Mouse (Mus musculus): ENCODE data around the gene Sdk2.

Gene Sdk2

DNA sequence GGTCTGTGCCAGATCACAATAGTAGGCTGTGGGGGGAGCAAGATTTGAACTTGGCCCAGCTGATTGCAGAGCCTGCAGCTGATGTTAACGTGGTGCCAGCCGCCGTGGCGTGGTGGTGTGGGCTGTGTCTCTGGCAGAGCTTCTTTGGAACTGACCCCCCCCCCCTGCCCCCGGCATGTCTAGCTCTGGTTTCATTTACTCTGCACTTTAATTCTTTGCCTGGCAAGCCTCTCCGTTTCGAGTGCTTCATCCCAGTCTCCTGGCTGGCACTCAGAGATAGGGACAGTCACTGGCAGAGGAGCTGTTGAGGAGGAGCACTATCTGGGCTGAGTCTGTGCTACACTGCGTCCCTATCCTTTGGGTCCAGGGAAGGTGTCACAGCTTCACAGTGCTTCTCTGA is 75.0 kb downstream of the Sdk2 start:
- DNase-seq (ENCODE audit: low read depth), result no peak

- DNase-seq (ENCODE audit: low read depth), result peak; percentile 15
Measured at GRCm38 (mm10) chr11:113990466-113990865, 76.4 kb downstream of the Sdk2 start.

DNA sequence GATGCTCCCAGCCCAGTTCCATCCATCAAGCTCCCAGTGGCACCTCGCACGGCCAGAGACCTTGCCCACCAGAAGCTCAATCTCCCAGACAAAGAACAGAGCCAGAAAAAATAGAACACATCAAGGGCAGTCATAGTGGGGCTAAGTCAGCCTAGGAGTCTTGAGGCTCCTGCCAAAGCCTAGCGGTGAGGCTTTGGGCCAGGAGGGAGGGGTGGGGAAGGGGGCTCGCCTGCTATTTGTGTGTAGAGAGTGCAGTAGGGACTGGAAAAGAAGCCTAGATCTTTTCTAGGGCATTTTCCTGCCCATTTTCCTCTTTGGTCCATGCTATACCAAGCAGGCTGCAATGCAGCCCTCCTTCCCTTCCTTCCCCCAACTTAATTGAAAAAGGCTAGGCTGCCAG is 76.8 kb downstream of the Sdk2 start:
- peak; percentile 9 for DNase-seq (ENCODE audit: low read depth)

DNA sequence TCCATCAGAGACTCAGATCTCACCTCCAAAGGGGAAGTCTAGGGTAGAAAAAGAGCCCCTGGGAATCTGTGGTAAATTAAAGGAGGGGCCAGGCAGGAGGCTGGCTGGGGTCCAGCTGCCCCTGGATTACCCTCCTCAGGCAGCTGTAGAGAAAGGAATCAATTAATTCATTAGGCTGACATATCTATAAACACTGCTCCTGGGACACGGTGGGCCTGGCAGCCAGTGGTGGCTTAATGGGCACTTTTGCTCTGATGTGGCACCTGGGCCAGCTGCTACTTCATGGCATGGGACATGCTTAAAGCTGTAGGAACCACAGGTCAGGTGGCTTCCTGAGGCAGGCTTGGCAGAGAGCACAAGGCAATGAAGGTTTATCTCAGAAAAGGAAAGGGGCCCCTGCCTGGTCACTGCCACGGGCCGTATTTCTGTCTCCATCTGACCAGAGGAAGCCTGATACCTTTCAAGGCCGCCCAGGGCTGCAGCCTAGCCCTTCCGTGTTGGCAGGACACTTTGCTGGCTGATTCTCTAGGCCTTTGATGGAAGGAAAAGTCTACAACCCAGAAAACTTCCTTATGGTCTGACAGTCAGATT is 80.9 kb downstream of the Sdk2 start:
- no peak for DNase-seq (ENCODE audit: low read depth)

DNA sequence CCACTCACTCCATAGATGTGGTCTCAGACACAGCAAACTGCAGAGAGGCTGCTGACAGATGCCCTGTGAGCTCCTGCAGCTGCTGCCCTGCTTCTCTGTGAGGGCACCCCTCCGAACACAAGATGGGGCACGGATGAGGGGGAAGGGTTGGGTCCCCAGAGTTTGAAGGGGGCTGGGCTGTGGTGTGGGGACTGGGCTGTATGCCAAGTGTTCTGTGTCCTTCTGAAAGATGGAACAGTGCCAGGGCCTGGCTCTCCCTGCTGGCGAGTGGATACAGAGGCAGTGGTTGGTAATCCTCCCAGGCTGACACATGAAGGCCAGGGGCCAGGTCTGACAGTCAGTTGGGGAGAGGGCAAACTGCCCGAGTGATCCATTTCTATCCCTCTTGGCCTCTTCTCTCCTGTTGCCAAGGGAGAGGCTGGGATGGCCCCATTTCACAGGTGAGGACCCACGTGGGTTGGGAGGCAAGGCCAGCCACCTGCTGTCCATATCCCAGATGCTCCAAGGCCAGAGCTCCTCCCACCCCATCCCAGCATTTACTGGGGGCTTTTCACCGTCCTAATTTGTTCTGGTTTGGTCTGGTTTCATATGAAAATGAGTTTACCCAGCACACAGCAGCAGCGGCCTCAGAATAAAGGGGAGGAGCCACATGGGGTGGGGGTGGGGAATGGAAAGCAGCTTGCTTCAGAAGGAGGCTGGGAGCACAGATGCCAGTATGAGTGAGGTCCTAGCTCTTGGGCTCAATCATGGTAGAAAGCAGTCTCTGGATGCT is 84.9 kb downstream of the Sdk2 start:
- DNase-seq (ENCODE audit: low read depth), result no peak

DNA sequence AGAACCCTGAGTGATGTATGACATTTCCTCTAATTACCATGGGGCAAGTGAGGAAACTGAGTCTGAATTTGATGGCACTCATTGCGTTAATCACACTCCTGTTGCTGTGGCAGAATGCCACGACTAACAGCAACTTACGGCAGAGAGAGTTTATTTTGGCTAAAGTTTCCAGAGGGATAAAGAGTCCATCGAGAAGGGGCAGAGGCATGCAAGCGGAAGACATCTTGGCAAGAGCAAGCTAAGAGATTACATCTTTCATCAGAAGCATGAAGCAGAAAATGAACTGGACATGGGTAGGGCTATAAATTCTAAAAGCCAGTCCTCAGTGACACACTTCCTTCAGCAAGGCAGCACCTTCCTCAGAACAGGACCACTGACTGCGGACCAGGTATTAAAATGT is 85.8 kb downstream of the Sdk2 start:
- no peak for DNase-seq (ENCODE audit: low read depth)

GRCm38 (mm10) chr11:113978318-113978717 is 88.5 kb downstream of the Sdk2 start:
- no peak for DNase-seq (ENCODE audit: low read depth)

- DNase-seq (ENCODE audit: low read depth), result no peak
Measured at GRCm38 (mm10) chr11:113975667-113975970, 91.2 kb downstream of the Sdk2 start.

DNA sequence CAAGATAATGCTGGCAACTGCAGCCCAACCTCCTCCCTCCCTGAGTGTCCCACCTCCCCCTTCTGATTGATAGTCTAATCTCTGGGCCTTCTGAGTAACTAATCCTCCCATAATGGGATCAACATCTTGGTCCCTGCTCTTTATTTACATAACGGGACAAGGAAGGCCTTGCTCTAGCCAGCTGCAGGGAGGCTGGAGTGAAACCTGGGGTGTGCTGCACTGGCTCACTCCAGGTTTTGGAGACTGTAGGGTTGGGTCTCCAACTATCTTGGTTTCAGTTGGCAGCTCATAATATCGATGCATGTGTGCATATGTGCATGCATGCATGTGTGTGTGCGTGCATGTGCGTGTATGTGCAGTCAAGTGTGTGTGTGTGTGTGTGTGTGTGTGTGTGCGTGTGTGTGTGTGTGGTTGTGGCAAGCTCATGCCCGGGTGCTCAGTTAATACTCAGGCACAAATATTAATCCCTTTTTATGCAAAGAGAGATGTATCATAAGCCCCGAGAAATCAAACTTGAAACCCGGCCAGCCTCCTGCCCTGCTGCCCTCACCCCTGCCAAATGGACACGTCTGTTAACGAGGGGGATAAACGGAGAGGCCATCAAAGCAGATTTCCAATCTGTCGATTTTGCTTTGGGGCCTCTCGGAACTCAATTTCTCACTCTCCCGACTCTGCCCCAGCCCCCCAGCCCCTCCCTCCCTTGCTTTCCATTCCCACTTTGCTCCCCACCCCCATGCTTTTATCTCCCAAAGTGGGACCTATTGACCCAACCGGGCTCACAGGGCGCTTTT is 91.8 kb downstream of the Sdk2 start:
- DNase-seq (ENCODE audit: low read depth), result no peak

DNA sequence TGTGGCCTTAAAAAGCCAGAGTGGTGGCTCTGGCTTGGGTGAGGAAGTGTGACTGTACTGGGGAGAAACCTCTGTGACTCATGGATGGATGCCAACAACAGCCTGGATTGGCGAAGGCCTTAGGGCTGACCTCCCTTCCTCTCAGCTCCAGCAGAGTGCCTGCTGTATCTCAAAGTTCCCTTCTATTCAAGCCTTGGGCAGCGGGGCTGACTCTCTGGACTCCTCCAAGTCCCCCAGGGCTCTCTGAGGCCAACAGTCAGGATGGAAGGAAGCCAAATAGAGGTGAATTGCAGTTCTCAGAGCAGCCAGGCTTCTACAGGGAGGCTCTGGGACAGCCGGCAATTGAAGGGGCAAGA is 94.4 kb downstream of the Sdk2 start:
- no peak for DNase-seq (ENCODE audit: low read depth)

DNA sequence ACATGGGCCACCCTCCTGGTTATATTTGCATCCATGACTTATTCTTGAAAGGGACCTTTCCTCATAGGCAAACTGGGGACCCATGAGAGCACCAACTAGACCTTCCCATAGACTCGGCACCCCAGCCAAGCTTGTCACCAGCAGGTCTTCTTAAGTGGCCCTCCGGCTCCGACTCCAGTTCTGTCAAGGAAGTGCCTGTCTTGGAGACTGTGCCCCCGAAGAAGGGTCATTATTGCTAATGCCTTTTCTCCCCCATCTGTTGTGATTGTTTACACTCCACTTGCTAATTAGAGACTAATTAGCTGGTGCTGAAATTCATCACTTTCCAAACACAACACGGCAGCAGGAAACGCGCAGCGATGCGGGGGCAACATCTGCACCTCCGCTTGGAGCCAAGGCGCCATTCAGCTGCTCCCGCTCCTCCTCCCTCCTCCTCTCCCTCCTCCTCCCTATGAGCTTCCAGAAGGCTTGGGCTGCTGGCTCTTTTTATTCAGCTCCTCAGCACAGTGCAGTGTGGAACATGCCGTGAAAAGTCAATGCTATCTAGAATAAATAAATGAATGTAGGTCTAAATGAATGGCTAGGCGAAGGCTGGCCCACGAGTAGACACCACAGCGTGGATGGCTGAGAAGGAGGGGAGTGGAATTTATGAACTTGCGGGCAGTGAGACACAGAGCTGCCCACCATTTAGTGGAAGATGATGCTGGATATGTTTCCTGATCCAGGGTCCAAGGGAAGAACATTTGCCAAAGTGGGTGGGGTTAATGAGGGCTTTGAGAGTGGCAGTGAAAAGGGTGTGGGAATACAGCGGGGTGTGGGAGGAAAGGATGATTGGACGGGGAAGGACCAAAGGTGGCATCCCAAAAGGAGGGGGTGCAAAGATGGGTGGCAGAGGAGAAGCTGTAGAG is 95.0 kb downstream of the Sdk2 start:
- DNase-seq (ENCODE audit: low read depth), result no peak

DNA sequence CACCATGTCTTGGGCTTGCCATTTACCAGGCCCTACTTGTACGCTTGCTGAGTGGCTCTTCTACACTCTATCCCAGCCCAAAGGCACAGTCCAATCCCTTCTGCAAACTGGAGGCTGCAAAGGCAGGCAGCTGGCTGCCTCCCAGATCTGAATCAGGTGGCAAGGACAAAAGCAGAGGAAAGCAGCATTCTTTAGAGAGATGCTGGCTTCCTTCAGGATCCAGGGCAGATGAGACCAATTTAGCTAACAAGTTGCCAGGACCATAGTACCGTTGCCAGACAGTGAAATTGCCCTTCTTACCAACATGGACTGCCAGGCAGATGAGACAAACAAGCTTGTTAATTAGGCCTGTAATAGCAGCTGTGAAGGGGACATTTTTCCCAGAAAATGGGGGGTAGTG is 96.8 kb downstream of the Sdk2 start:
- DNase-seq (ENCODE audit: low read depth), result no peak

DNA sequence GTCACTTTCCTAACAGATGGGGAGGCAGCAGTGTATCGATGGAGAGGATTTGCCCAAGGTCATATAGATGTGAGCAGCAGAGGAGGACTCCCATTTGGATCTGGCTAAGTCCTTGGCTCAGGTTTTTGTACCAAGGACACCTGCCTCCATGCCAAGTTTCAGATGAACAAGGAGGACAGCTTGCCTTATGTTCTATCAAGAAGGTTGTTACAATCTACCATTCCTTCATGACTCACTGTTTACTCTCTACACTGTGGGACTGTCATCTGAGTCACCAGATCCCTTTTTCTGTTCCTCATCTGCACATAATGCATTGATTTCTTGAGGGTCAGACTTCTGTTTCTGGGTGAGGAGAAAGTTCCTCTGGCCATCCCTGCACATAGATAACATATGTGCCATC is 101.6 kb downstream of the Sdk2 start:
- no peak for DNase-seq (ENCODE audit: low read depth)

GRCm38 (mm10) chr11:113962751-113963150 is 104.1 kb downstream of the Sdk2 start:
- no peak for DNase-seq (ENCODE audit: low read depth)

DNA sequence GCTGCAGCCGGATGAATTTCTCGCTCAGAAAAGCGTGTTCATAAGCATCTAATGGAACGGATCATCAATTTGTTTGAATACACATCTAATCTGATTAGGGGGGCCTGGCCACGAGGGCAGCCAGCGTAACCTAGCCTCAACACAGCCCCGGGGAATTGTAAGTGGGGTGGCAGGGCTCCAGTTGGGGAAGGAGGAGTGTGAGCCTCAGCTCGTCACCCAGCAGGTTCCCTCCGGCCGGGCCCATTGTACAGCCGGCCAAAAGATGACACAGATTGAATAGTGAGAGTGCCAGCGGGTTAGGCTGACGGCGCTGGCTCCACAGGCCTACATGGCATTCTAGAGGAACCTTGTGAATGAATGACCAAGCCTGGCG is 115.2 kb downstream of the Sdk2 start:
- no peak for DNase-seq (ENCODE audit: low read depth)

DNA sequence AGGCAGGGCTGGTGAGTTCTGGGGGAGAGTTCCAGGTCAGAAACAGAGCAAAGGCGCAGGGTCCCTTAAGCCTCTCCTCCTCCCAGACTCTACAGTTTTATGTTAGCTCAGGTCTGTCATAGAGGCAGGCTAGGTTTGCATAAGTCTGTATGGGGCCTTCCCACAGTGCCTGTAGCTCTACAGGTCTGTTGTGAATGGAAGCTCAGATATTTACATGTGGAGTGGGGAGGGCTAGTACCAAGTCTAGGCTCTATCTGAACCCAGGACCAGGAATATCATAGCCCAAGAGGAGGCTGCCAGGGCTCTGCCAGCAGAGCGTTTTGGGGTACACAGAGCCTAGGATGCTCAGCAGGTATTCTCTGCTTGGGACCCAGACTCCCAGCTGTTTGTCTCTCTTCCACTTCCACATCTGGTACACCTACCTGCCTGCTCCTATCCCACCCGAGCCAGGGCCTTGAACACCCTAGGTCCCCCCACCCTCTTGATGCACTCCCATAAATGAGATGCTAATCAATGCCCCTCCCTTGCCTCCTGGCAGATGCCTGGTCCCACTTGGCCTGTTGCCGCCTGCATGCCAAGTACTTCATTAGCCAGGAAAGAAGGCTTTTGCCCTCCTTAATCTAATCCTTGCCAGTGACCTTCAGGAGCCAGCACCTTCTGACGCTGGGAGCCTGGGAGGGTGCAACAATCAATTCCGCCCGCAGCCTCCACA is 115.8 kb downstream of the Sdk2 start:
- no peak for DNase-seq (ENCODE audit: low read depth)

GRCm38 (mm10) chr11:113948676-113949075 is 118.2 kb downstream of the Sdk2 start:
- no peak for DNase-seq (ENCODE audit: low read depth)

- no peak for DNase-seq (ENCODE audit: low read depth)
Measured at GRCm38 (mm10) chr11:113942101-113942735, 124.6 kb downstream of the Sdk2 start.

GRCm38 (mm10) chr11:113933678-113934077 is 133.2 kb downstream of the Sdk2 start:
- DNase-seq (ENCODE audit: low read depth), result no peak

DNA sequence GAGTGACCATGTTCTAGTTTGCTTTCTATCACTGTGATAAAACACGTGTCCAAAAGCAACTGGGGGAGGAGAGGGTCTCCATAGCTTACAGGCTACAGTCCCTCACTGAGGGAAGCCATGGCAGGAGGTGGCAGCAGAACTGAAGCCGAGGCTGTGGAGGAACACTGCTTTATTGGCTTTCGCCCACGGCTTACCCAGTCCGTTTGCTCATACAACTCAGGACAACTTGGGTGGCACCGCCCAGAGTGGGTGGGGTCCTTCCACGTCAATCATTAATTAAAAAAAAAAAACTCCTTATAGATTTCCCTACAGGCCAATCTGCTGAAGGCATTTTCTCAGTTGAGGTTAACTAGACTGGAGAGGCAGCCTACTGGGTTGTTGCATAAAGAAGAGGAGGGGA is 133.9 kb downstream of the Sdk2 start:
- no peak for DNase-seq (ENCODE audit: low read depth)

DNA sequence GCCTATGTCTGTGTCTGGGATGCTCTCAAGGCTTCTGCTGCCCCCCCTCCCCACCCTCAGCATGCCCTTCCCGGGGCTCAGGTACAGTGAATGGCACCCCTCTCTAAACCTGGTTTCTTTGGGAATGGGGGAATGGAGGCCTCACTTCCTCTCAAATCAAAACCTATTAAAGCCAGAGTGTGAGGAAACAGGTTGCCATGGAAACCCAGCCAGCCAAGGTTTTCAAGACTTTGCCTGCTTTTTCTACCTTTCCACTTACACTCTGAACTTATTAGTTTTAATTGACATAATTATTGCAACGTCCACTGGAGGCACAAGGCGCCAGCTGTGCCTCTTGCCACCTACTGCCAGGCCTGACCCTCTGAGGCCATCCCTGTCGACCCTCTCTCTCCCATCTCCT is 135.1 kb downstream of the Sdk2 start:
- no peak for DNase-seq (ENCODE audit: low read depth)
